Mouse (Mus musculus) midbrain, embryonic 11.5 days (tissue): ENCODE data around the gene Gm17359. TPM values are rescaled to one million over a fixed set of nuclear protein-coding genes. Genes with fewer than 3 reads are reported as not detected.

ENCODE experiments used
- polyA plus RNA-seq: library from polyadenylated mRNA; unstranded; fragments of >200 nt; fragmentation: Nextera tagmentation; extraction: Ambion mirVana; gene quantifications from 2 replicates; pipeline ENCODE4 v1.2.1, GENCODE M21; 2014

Gene Gm17359
- polyA plus RNA-seq, 1 experiment from 2014 or later, result 0.33 TPM

Other genes starting within 250 kb of the Gm17359 start
- 5.3 and 6.2 TPM in 2 replicates for gene Rapgef2, start 50.1 kb upstream of the Gm17359 start, polyA plus RNA-seq
- gene Fnip2, start 231.1 kb downstream of the Gm17359 start, polyA plus RNA-seq, result 4.9 and 5.5 TPM in 2 replicates